Comparison of ENCODE assay signal across 15 mouse cellular contexts in genomic region chrX:11269074-11269473, GRCm38 (mm10). TPM values are rescaled to one million over a fixed set of nuclear protein-coding genes. Genes with fewer than 3 reads are reported as not detected.
DNase-seq lines count a peak whose midpoint lies in the region; ATAC-seq and TF ChIP-seq lines count a peak whose summit lies in the region.
"Had no signal": no experiment of that assay in that cellular context is flagged by ENCODE, and none has a peak within 500 bp of the region (broad histone marks: within the 10 kb centered on the region; RNA-seq: fewer than 3 reads in every experiment).

No protein-coding gene starts in this region.

- no peaks in the 10 kb centered on the region; the same call in 1 of the 2 replicates for H3K27me3 ChIP-seq in hindbrain, embryonic 16.5 days (replicated peaks; ENCODE audit: control insufficient read depth, insufficient read depth, low read length)
- H3K27me3 ChIP-seq in hindbrain, embryonic 11.5 days (ENCODE audit: control insufficient read depth, insufficient read depth, low read length) = no peaks in the 10 kb centered on the region

- no peaks in the 10 kb centered on the region for H3K9me3 ChIP-seq in hindbrain, embryonic 16.5 days (ENCODE audit: control insufficient read depth, low read length)
- no peaks in the 10 kb centered on the region for H3K9me3 ChIP-seq in hindbrain, embryonic 11.5 days (ENCODE audit: control insufficient read depth, low read length)
- H3K9me3 ChIP-seq: limb, embryonic 15.5 days; megakaryocyte, embryonic 14.5 days had no signal

- ATAC-seq in hindbrain, embryonic 16.5 days = peak; percentile 92
- no peak for ATAC-seq in hindbrain, embryonic 11.5 days (ENCODE audit: low FRiP score)
- ATAC-seq in activated CD4-positive, CD25-positive, alpha-beta regulatory T cell, adult 4 months = no peak

- H3K4me2 ChIP-seq in hindbrain, embryonic 16.5 days (ENCODE audit: low read length) = no peak overlapping the region
- no peak overlapping the region for H3K4me2 ChIP-seq in hindbrain, embryonic 11.5 days (replicated peaks; ENCODE audit: low read depth, low read length)
- H3K4me2 ChIP-seq: limb, embryonic 15.5 days had no signal

- no peaks in the 10 kb centered on the region for H3K4me1 ChIP-seq in hindbrain, embryonic 16.5 days (ENCODE audit: control insufficient read depth, insufficient read depth, low read depth, low read length)
- no peaks in the 10 kb centered on the region for H3K4me1 ChIP-seq in hindbrain, embryonic 11.5 days (replicated peaks; ENCODE audit: control insufficient read depth, insufficient read depth, low read length)
- H3K4me1 ChIP-seq: limb, embryonic 15.5 days; megakaryocyte, embryonic 14.5 days had no signal

- 60% methylated on average over 3 of the region's 3 CpGs for WGBS in hindbrain, embryonic 16.5 days
- WGBS in hindbrain, embryonic 11.5 days = 91% methylated on average over 3 of the region's 3 CpGs

- peak; percentile 21 to 37 for DNase-seq in adrenal gland, adult (ENCODE audit: inconsistent age in 2 of 2, low spot score in 1 of 2)
- no peak for DNase-seq in adrenal gland, postnatal 4 days (ENCODE audit: low spot score in 2 of 2)
- no peak for DNase-seq in hindbrain, embryonic 11.5 days (ENCODE audit: low spot score)
- peak; percentile 68 for DNase-seq in brain, embryonic 14.5 days (ENCODE audit: low read depth)
- peak; percentile 35 for DNase-seq in heart, postnatal 4 days
- DNase-seq in ovary, postnatal 14 days (ENCODE audit: low spot score) = no peak

- no peak for TF ChIP-seq CTCF in brain, embryonic 14.5 days (IDR thresholded peaks at IDR 0.05; ENCODE audit: borderline replicate concordance, extremely low read depth, insufficient read depth, insufficient read length)

- no peak for TF ChIP-seq POLR2A in brain, embryonic 14.5 days (IDR thresholded peaks at IDR 0.05; ENCODE audit: borderline replicate concordance, extremely low read depth, insufficient read depth, insufficient read length, poor library complexity, severe bottlenecking)

- no peak overlapping the region for H3K9ac ChIP-seq in hindbrain, embryonic 16.5 days (ENCODE audit: low read depth, low read length)
- H3K9ac ChIP-seq in hindbrain, embryonic 11.5 days (ENCODE audit: low read depth, low read length) = no peak overlapping the region
- H3K9ac ChIP-seq: limb, embryonic 15.5 days had no signal

- no peaks in the 10 kb centered on the region for H3K36me3 ChIP-seq in hindbrain, embryonic 16.5 days (ENCODE audit: control insufficient read depth, insufficient read depth, low read length)
- no peaks in the 10 kb centered on the region for H3K36me3 ChIP-seq in hindbrain, embryonic 11.5 days (ENCODE audit: control insufficient read depth, insufficient read depth, low read length)
- H3K36me3 ChIP-seq: limb, embryonic 15.5 days had no signal

- no peak overlapping the region for H3K27ac ChIP-seq in hindbrain, embryonic 16.5 days (ENCODE audit: low read depth, low read length)
- H3K27ac ChIP-seq in hindbrain, embryonic 11.5 days (ENCODE audit: low read depth, low read length) = no peak overlapping the region
- H3K27ac ChIP-seq: limb, embryonic 15.5 days had no signal

- no peak overlapping the region for H3K4me3 ChIP-seq in hindbrain, embryonic 16.5 days (ENCODE audit: low read length)
- H3K4me3 ChIP-seq in hindbrain, embryonic 11.5 days (ENCODE audit: low read depth, low read length) = no peak overlapping the region
- H3K4me3 ChIP-seq: erythroblast, embryonic 14.5 days; limb, embryonic 15.5 days; megakaryocyte, embryonic 14.5 days had no signal

RNA-seq across cellular contexts. Expression of gene H2al1a, which starts 30.0 kb away (rescaled TPM):
- not detected for total RNA-seq in adrenal gland, postnatal 4 days (2021)
- not detected in 2 replicates for polyA plus RNA-seq in hindbrain, embryonic 16.5 days (2015; fragmentation: Nextera tagmentation; extraction: Ambion mirVana)
- not detected in 2 replicates for polyA plus RNA-seq in hindbrain, embryonic 11.5 days (2014; fragmentation: Nextera tagmentation; extraction: Ambion mirVana)
- not detected in 2 replicates for polyA plus RNA-seq in brain, embryonic 14.5 days (2012; rRNA removed)
- total RNA-seq in heart, postnatal 4 days (2021) = not detected
- polyA plus RNA-seq in activated CD4-positive, CD25-positive, alpha-beta regulatory T cell, adult 4 months (2017; shearing (Covaris generic)) = not detected
- total RNA-seq: MEL had no signal
- polyA plus RNA-seq: erythroblast, embryonic 14.5 days; heart, embryonic 16.5 days; kidney, embryonic 16.5 days; limb, embryonic 15.5 days; neural tube, embryonic 14.5 days had no signal

RNA-seq across cellular contexts. Expression of gene H2al1b, which starts 33.2 kb away (rescaled TPM):
- total RNA-seq in adrenal gland, postnatal 4 days (2021) = not detected
- not detected in 2 replicates for polyA plus RNA-seq in hindbrain, embryonic 16.5 days (2015; fragmentation: Nextera tagmentation; extraction: Ambion mirVana)
- not detected in 2 replicates for polyA plus RNA-seq in hindbrain, embryonic 11.5 days (2014; fragmentation: Nextera tagmentation; extraction: Ambion mirVana)
- not detected in 2 replicates for polyA plus RNA-seq in brain, embryonic 14.5 days (2012; rRNA removed)
- total RNA-seq in heart, postnatal 4 days (2021) = not detected
- not detected for polyA plus RNA-seq in activated CD4-positive, CD25-positive, alpha-beta regulatory T cell, adult 4 months (2017; shearing (Covaris generic))
- total RNA-seq: MEL had no signal
- polyA plus RNA-seq: erythroblast, embryonic 14.5 days; heart, embryonic 16.5 days; kidney, embryonic 16.5 days; limb, embryonic 15.5 days; neural tube, embryonic 14.5 days had no signal

RNA-seq across cellular contexts. Expression of gene H2al1c, which starts 36.4 kb away (rescaled TPM):
- not detected for total RNA-seq in adrenal gland, postnatal 4 days (2021)
- polyA plus RNA-seq in hindbrain, embryonic 16.5 days (2015; fragmentation: Nextera tagmentation; extraction: Ambion mirVana) = not detected in 2 replicates
- not detected in 2 replicates for polyA plus RNA-seq in hindbrain, embryonic 11.5 days (2014; fragmentation: Nextera tagmentation; extraction: Ambion mirVana)
- not detected in 2 replicates for polyA plus RNA-seq in brain, embryonic 14.5 days (2012; rRNA removed)
- not detected for total RNA-seq in heart, postnatal 4 days (2021)
- not detected for polyA plus RNA-seq in activated CD4-positive, CD25-positive, alpha-beta regulatory T cell, adult 4 months (2017; shearing (Covaris generic))
- total RNA-seq: MEL had no signal
- polyA plus RNA-seq: erythroblast, embryonic 14.5 days; heart, embryonic 16.5 days; kidney, embryonic 16.5 days; limb, embryonic 15.5 days; neural tube, embryonic 14.5 days had no signal

RNA-seq across cellular contexts. Expression of gene H2al1d, which starts 39.5 kb away (rescaled TPM):
- not detected for total RNA-seq in adrenal gland, postnatal 4 days (2021)
- polyA plus RNA-seq in hindbrain, embryonic 16.5 days (2015; fragmentation: Nextera tagmentation; extraction: Ambion mirVana) = not detected in 2 replicates
- polyA plus RNA-seq in hindbrain, embryonic 11.5 days (2014; fragmentation: Nextera tagmentation; extraction: Ambion mirVana) = not detected in 2 replicates
- polyA plus RNA-seq in brain, embryonic 14.5 days (2012; rRNA removed) = not detected in 2 replicates
- total RNA-seq in heart, postnatal 4 days (2021) = not detected
- not detected for polyA plus RNA-seq in activated CD4-positive, CD25-positive, alpha-beta regulatory T cell, adult 4 months (2017; shearing (Covaris generic))
- total RNA-seq: MEL had no signal
- polyA plus RNA-seq: erythroblast, embryonic 14.5 days; heart, embryonic 16.5 days; kidney, embryonic 16.5 days; limb, embryonic 15.5 days; neural tube, embryonic 14.5 days had no signal

RNA-seq across cellular contexts. Expression of gene H2al1e, which starts 42.7 kb away (rescaled TPM):
- not detected for total RNA-seq in adrenal gland, postnatal 4 days (2021)
- not detected in 2 replicates for polyA plus RNA-seq in hindbrain, embryonic 16.5 days (2015; fragmentation: Nextera tagmentation; extraction: Ambion mirVana)
- not detected in 2 replicates for polyA plus RNA-seq in hindbrain, embryonic 11.5 days (2014; fragmentation: Nextera tagmentation; extraction: Ambion mirVana)
- polyA plus RNA-seq in brain, embryonic 14.5 days (2012; rRNA removed) = not detected in 2 replicates
- total RNA-seq in heart, postnatal 4 days (2021) = not detected
- not detected for polyA plus RNA-seq in activated CD4-positive, CD25-positive, alpha-beta regulatory T cell, adult 4 months (2017; shearing (Covaris generic))
- total RNA-seq: MEL had no signal
- polyA plus RNA-seq: erythroblast, embryonic 14.5 days; heart, embryonic 16.5 days; kidney, embryonic 16.5 days; limb, embryonic 15.5 days; neural tube, embryonic 14.5 days had no signal

Comparison
In these comparisons a context has a peak if more than half of its experiments do, and no peak if none do; other contexts are left out.
1. DNase-seq: peak in adrenal gland, adult (2 of 2), brain, embryonic 14.5 days (single experiment) and heart, postnatal 4 days (single experiment); none in adrenal gland, postnatal 4 days (0 of 2), hindbrain, embryonic 11.5 days (single experiment) and ovary, postnatal 14 days (single experiment).